Mouse (Mus musculus): Measurements from ENCODE around the gene Mgme1.

Gene Mgme1

DNA sequence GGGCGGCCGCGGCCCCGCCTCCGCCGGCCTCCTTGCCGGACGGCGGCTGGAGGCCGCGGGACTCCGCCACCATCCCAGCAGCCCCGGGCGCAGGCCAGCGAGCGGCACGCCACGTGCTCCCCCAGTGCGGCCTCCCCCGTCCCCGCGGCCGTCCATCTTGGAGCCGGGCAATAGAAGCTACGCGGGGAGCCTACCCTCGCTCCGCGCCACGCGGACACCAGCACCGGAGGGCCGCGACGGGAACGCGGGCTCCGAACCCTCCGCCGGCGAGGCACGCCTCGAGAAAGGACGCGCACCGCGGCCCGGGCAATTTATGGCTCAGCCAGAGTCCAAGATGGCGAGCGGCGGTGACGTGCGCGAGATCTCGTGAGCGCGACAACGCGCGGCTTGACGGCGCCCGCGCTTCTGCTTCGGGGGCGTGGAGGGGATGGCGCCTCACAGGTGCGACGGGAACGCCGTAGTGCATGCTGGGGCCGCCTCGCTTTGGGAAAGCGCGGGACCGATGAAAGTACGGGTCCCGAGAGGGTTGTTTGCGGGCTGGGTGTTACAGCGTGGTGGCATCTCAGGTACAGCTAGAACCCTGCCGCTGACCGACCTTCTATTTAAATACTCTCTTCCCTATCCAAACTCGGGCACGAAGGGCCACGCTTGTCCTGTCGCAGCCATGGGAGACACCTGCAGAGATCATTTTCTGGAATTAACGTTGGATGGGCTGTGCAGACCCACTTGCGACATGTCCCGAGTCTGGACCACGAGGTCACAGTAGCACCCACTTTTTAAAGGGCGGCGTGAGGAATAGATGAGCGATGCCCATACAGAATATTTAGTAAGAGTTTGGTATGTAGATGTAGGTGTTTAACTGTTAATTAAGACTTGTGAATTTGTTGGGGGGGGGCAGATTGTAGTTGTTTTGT is at the start of gene Mgme1, which contains the start of gene Snx5:
Mgme1 (plus strand) TSS at position 157 of the 914 bp plus-strand sequence.
Snx5 (minus strand) TSS at position 400 of the 914 bp plus-strand sequence.
- peak; percentile 92 for DNase-seq (ENCODE audit: low spot score)

- DNase-seq (ENCODE audit: low spot score), result no peak
Observed at GRCm38 (mm10) chr2:144224351-144224750, 46.1 kb upstream of the Mgme1 start.

DNA sequence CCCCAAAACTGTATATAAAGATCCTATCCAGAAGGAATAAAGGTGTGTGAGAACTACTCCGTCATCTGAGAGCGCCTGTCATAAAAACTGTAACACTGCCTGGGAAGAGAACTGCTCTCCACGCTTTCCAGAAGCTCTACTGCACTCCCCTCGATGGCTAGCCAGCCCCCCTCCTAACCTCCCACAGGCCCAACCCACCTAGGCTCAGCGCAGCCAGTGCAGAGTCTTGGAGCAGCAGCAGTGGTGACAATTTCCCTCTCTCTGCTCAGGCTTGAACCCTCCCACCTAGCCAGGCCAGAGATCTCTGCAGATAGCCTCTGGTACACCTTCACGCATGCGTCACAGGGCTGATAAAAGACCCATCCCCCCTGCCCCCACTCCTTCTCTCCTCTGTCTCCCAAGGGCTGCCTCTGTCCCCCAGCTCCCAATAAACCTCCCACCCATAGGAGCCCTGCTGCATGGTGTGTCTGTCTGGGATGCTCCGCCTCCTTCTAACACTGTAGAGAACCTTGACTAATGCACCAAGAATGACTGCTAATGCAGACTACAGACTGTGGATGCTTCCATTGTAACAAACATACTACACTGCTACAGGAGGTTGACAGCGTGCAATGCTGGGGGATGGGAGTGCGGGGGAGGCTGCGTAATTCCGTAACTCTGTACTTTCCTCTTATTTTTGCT is 43.4 kb upstream of the Mgme1 start:
- no peak for DNase-seq (ENCODE audit: low spot score)

GRCm38 (mm10) chr2:144228521-144229346 is 41.7 kb upstream of the Mgme1 start:
- DNase-seq (ENCODE audit: low spot score), result no peak

DNA sequence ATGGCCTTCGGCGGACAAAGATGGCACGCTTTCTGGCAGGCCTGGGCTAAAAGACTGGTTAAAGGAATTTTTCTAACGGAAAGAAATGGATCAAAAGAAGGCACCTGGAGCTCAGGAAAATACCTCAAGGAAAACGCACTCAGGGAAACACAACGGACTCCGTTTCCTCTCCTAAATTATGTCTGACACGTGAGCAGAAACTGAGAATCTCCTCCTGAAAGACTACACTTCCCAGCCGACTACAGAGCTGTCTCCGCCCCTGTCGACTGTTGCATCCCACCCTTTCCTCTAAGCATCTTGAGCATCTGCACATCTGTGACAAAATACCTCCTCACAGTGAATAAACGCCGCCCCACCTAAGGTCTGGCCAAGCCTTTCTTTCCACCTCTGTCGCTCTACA is 40.8 kb upstream of the Mgme1 start:
- DNase-seq (ENCODE audit: low spot score), result no peak

- no peak for DNase-seq (ENCODE audit: low spot score)
Observed at GRCm38 (mm10) chr2:144230498-144230897, 40.0 kb upstream of the Mgme1 start.

DNA sequence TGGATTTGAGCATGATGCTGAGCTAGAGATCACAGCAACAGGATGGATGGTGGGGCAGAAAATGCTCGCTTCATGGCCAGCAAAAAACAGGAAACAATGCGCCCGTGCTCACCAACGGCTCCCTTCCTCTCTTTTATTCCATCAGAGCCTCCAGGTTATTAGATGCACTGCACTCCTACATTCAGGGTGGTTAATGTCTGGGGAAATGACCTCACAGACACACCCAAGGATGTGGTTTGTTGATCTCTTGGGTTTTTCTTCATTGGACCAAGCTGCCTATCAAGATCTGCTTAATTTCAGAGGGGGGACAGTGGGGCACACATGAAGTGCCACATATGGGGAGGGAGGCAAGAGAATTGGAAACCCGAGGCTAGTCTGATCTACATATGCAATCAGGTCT is 39.3 kb upstream of the Mgme1 start:
- DNase-seq (ENCODE audit: low spot score), result no peak

DNA sequence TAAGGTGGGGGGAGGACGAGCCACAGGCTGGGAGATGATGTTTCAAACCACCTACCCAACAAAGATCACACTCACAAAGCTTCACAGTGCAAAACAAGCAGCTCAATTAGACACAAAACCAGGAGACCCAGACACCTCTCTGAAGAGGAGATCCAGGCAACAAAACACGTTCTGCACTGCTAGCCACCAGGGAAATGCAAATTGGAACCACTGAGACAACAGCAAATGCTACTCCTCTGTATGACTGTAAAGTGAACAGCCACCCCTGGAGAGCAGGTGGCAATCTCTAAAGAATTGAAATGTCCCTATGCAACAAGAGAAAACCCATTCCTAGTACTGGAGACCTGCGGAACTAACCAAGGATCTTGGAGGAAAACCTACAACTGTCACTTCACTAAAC is 36.9 kb upstream of the Mgme1 start:
- DNase-seq (ENCODE audit: low spot score), result no peak

DNA sequence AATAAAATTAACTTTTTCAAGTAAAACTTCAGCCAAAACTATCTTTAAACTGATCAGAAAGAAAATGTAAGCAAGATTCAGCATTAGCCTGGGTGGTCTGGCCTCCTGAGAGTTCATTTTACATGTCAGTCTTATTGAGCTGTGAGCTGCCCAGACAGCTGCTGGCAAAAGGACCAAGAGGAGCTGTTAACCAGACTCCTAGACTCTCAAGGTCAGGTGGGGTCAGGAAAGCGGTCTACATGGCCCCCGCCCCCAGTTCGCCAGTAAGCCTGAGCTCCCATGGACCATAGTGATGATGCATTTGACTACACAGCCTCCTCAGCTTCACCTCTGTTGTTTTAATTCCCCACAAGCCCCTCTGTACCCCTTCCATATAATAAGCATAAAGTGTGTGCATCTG is 34.7 kb upstream of the Mgme1 start:
- DNase-seq (ENCODE audit: low spot score), result no peak

DNA sequence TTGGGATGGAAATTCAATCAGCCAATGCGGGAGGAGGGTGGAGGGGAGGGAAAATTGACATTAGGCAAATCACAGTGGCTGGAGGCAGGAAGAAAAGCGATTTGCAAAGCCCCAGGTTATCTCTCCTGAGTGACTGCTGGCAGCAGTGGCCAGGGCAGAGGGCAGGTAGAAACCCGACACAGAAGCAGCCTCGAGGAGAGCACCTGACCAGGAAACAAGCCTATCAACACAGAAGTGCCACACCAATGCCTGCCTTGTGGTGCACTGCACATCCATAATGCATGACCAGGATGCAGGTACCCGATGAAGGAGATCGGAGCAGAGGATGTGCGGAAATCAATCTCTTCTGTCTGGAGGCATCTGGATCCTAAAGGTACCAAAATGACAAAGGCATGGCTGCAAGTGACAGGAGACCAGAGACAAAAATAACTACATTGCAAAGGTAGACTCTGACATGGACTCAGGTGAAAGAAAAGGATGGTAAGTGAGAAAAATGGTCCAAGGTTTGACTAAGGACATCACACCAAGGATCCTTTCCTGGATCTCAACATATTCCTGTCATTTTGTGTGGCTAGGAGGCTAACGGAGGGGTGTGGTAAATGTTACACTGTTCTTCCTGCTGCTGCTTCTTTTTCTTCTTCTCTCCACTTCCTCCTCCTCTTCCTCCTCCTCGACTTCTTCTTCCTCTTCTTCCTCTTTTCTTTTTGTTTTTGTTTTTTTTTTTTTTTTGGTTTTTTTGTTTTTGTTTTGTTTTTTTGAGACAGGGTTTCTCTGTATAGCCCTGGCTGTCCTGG is 33.5 kb upstream of the Mgme1 start:
- DNase-seq (ENCODE audit: low spot score), result no peak

- no peak for DNase-seq (ENCODE audit: low spot score)
Observed at GRCm38 (mm10) chr2:144238341-144238740, 32.1 kb upstream of the Mgme1 start.

DNA sequence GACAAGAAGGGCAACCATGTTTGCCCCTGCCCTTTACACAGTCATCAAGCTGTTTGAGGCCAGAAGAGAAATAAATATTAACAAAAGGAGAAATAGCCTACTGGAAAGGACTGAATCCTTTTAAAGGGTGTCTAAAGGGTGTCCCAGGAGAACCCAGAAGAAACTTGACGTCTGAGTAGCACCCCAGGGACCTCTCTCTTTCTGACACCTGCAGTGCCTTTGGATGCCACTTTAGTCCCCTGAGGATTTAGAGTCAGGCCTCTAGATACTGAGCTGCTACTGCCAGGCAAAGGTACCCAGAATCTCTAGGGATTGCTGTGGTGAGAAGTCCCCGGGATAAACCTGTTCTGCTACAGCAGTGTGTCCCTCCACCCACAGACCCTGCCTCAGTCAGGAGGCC is 31.1 kb upstream of the Mgme1 start:
- DNase-seq (ENCODE audit: low spot score), result no peak

GRCm38 (mm10) chr2:144240095-144240899 is 30.2 kb upstream of the Mgme1 start:
- DNase-seq (ENCODE audit: low spot score), result no peak

GRCm38 (mm10) chr2:144245464-144245863 is 25.0 kb upstream of the Mgme1 start:
- no peak for DNase-seq (ENCODE audit: low spot score)

- DNase-seq (ENCODE audit: low spot score), result no peak
Observed at GRCm38 (mm10) chr2:144246270-144246669, 24.2 kb upstream of the Mgme1 start.

DNA sequence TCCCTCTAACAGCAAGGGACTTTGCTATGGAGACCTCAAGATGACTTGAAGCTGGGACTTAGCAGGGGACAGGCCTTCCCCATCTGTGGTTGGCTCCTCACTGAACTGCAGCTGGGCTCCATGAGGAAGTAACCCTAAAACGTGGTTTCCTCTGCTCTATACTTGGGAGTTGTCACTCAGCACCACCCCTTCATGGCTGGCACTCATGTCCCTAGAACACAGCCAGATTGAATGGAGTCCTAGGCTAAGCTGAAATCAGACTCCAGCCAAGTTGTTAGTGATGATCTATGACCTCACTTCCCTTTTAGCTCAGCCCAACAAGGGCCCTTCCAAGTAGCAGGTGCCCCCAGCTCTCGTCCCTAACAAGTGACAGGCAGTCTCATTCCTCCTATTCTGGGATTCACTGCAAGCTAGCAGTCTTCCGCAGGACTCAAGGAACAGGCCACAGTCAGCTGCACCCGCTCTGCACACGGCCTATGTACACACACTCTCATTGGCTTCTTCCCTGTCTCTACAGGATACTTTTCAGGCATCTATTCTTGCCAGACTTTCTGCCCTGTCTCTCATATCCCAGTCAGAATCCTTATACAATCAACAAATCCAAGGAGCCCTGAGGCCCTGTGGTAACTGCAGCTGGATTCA is 23.0 kb upstream of the Mgme1 start:
- no peak for DNase-seq (ENCODE audit: low spot score)

DNA sequence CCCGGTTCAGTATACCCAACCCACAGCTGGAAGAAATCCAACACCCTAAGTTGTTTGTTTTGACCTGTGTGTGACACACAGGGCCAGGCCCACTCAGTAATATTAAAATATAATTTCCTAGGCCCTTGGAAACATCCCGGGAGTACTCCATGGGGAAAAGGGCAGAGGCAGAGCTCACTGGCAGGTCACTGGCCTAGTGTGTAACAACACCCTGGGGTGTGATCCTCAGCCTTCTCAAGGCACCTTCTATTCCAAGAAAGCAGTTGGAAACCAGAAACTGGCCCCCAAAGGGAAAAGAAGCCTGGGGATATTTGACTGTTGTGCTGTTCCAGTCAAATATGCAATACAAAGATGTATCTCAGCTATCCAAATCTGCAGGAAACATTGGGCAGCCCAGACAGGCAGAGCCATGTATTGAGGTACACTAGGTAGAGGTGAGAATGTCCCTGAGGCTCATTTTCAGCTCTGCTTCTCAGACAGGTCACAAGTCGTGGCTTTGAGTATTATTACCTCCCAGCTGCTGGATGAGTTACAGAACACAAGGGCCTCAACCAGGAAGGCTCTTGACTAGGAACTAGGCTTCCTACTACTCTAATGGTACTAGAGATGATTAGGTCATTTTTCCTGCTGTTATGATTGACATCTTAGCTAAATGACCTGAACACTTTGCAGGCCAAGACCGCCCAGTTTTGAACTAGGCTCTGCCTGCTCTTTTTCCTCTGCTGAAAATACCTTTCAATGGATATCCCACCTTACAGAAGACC is 21.7 kb upstream of the Mgme1 start:
- DNase-seq (ENCODE audit: low spot score), result no peak

DNA sequence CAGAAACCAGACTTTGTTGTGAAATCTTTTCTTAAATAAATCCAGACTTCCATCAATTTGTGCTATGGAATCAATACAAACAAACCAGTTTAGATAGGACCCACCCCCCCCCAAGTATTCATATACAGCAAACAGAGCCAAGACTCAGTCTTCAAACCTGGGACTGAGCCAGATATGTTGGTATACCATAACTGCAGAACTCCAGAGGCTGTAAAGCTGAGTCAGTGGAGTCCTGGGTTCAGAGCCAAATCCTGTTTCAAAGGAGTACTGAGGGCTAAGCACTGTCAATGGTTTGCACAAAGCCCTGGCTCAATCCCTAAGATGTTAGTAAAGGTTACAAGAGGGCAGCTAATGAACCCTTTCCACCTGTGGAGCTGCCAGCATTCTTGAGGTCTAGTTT is 20.4 kb upstream of the Mgme1 start:
- no peak for DNase-seq (ENCODE audit: low spot score)

- DNase-seq (ENCODE audit: low spot score), result no peak
Observed at GRCm38 (mm10) chr2:144262837-144263236, 7.6 kb upstream of the Mgme1 start.
